Mouse (Mus musculus) liver, embryonic 16.5 days (tissue): ENCODE data around the gene Cox19. TPM values are rescaled to one million over a fixed set of nuclear protein-coding genes. Genes with fewer than 3 reads are reported as not detected.

Source experiments
- ATAC-seq: fragments of 200-750 bp; cut with Nextera tagmentation; 2 replicates; pipeline ENCODE4 v1.8.0; 2017; ENCODE audit warnings: low read depth, mild to moderate bottlenecking, moderate number of reproducible peaks, moderate library complexity
- H3K27ac ChIP-seq: fragments of 300-500 bp; sonication (generic); 2 replicates; pipeline ENCODE4 v1.5.1; 2014; ENCODE audit warnings: mild to moderate bottlenecking, low read length
- H3K27me3 ChIP-seq: fragments of 300-500 bp; sonication (generic); 2 replicates; pipeline ENCODE4 v1.6.1; 2014; ENCODE audit warnings: low read depth, low read length, mixed read lengths; ENCODE audit not compliant: control insufficient read depth, insufficient read depth
- H3K36me3 ChIP-seq: fragments of 300-500 bp; sonication (generic); 2 replicates; pipeline ENCODE4 v1.6.1; 2014; ENCODE audit warnings: mild to moderate bottlenecking; ENCODE audit not compliant: control insufficient read depth, insufficient read depth
- H3K4me1 ChIP-seq: fragments of 300-500 bp; sonication (generic); 2 replicates; pipeline ENCODE4 v1.6.1; 2014; ENCODE audit warnings: low read depth, low read length, mixed read lengths; ENCODE audit not compliant: control insufficient read depth
- H3K4me2 ChIP-seq: fragments of 300-500 bp; sonication (generic); 2 replicates; pipeline ENCODE4 v1.6.1; 2014; ENCODE audit warnings: low read depth, low read length, mixed read lengths
- H3K4me3 ChIP-seq: fragments of 300-500 bp; sonication (generic); 2 replicates; pipeline ENCODE4 v1.5.1; 2014; ENCODE audit warnings: low read depth, mild to moderate bottlenecking, low read length
- H3K9ac ChIP-seq: fragments of 300-500 bp; sonication (generic); 2 replicates; pipeline ENCODE4 v1.6.1; 2014; ENCODE audit warnings: low read depth, low read length
- H3K9me3 ChIP-seq: fragments of 300-500 bp; sonication (generic); replicated peaks from 2 replicates; pipeline ENCODE4 v1.6.1; 2016; ENCODE audit warnings: low read length; ENCODE audit not compliant: control insufficient read depth
- WGBS: fragments of 180-500 bp; shearing (Covaris S2); extraction: QIAGEN DNeasy Blood & Tissue Kit; methylation state at CpG from one replicate; pipeline ENCODE4 v1.1.7; 2014; ENCODE audit not compliant: insufficient replicate concordance; 5-methylcytosine and 5-hydroxymethylcytosine counted together
- polyA plus RNA-seq: library from polyadenylated mRNA; unstranded; fragments of >200 nt; fragmentation: Nextera tagmentation; extraction: Ambion mirVana; gene quantifications from 2 replicates; pipeline ENCODE4 v1.2.1, GENCODE M21; 2015

Gene Cox19
- polyA plus RNA-seq, 1 experiment from 2014 or later: 42.2 TPM

GRCm38 (mm10) chr5:139368638-139369320 lies 17.6 kb upstream of the Cox19 start:
- H3K4me2 ChIP-seq: no peak overlapping the region
- no peak overlapping the region for H3K4me3 ChIP-seq
- 70% methylated on average over 11 of the region's 11 CpGs for WGBS
- no peaks in the 10 kb centered on the region for H3K27me3 ChIP-seq
- no peak for ATAC-seq
- H3K9ac ChIP-seq: no peak overlapping the region
- H3K4me1 ChIP-seq: peaks cover 79% of the 10 kb centered on the region
- H3K9me3 ChIP-seq: no peaks in the 10 kb centered on the region
- peak overlapping the region; percentile 62 for H3K27ac ChIP-seq
- H3K36me3 ChIP-seq: no peaks in the 10 kb centered on the region

DNA sequence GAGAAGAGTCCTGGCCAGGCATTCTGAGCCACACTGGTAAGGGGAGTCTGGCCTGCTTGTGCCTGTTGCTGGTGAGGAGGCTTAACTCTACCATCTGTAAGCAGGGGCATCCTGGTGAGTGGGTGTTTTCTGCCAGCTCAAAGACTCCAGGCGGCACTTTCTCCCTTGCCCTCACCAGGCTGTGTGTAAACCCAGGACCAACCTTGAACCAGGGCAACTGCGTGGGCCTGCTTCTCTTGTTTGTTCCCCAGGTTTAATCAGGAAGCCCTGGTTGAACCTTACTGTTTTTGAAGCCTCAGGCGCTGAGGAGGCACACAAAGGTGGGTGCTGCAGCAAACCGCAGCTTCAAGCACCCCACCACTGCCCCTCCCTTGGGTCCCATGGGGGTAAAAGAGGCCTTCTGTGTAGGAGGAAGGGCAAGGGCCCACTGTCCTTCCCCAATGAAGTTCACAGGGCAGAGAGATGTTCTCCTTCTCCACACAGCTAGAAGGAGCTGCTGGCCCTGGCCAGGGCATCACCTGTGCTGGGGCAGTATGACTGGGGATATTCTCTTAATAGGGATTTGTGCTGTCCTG lies 16.8 kb upstream of the Cox19 start:
- Histone ChIP-seq H3K27me3 (no peaks in the 10 kb centered on the region), H3K4me2 (no peak overlapping the region), H3K27ac (peak overlapping the region; percentile 62), H3K9me3 (no peaks in the 10 kb centered on the region), H3K36me3 (no peaks in the 10 kb centered on the region), H3K4me3 (no peak overlapping the region), H3K4me1 (peaks cover 72% of the 10 kb centered on the region), H3K9ac (peak overlapping the region; percentile 36; the same call in 1 of the 2 replicates)
- WGBS: 60% methylated on average over 4 of the region's 4 CpGs
- ATAC-seq: no peak

- ATAC-seq: no peak
Measured at GRCm38 (mm10) chr5:139366484-139366883, 15.3 kb upstream of the Cox19 start.

DNA sequence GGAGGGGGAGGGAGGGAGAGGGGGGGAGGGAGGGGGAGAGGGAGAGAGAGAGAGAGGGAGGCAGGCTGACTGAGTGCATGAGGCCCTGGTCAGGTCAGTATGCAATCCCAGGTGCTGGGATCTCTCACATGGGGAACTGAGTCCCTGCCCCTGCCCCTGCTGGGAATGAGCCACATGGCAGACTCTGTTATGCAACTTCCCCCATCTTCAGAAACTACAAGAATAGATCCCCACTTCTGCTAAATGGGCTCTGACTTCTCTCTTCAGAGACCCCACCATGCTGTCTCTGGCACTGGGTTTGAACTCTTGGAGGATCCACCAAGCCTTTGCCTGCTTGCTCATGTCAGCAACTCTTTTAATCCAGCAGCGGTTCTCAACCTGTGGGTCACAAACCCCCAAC lies 14.6 kb upstream of the Cox19 start:
- no peak overlapping the region for H3K9ac ChIP-seq
- peaks cover 54% of the 10 kb centered on the region for H3K4me1 ChIP-seq
- H3K27ac ChIP-seq: peak overlapping the region; percentile 46; the same call in 1 of the 2 replicates
- H3K4me3 ChIP-seq: no peak overlapping the region
- H3K9me3 ChIP-seq: no peaks in the 10 kb centered on the region
- H3K27me3 ChIP-seq: no peaks in the 10 kb centered on the region
- no peak overlapping the region for H3K4me2 ChIP-seq
- WGBS: 36% methylated on average over 1 of the region's 1 CpGs
- no peaks in the 10 kb centered on the region for H3K36me3 ChIP-seq
- no peak for ATAC-seq

More at GRCm38 (mm10) chr5:139366484-139366883, 15.3 kb upstream of the Cox19 start:
- Histone ChIP-seq H3K9ac (no peak overlapping the region), H3K36me3 (no peaks in the 10 kb centered on the region), H3K4me2 (no peak overlapping the region), H3K27me3 (no peaks in the 10 kb centered on the region), H3K4me3 (no peak overlapping the region), H3K4me1 (peaks cover 61% of the 10 kb centered on the region), H3K9me3 (no peaks in the 10 kb centered on the region), H3K27ac (peak overlapping the region; percentile 46; the same call in 1 of the 2 replicates)
- 62% methylated on average over 11 of the region's 11 CpGs for WGBS

DNA sequence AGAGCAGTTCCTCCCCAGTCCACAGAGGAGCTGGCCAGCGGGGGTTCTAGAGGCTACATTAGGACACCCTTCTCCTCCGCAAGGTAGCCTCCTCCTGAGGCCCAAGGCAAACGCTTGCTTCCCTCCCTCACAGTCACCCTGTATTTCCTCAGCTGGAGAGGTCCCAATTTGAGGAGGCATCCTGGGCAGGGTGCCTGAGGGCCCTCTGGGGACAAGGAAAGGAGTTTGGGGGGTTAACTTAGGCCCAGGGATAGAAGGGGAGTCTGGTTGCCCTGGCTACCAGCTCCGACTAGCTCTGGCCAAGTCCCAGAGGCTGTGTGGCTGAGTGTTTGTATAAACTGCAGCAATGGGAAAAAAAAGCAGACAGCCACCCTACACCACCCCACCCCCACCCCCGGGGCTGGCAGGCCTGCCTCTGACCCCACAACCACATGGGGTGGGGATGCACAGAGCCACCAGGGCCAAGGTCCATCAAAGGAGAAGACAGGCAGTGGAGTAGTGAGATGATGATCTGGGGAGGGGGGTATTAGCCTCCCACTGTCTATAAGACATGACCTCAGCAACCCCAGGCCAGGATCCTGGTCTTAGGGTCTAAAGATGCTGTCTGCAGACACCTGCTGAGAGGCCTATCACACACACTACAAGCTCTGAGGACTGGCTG lies 13.8 kb upstream of the Cox19 start:
- Histone ChIP-seq H3K4me3 (no peak overlapping the region), H3K36me3 (no peaks in the 10 kb centered on the region), H3K27ac (peak overlapping the region; percentile 54), H3K9ac (peak overlapping the region; percentile 6; the same call in 1 of the 2 replicates), H3K4me1 (peaks cover 46% of the 10 kb centered on the region), H3K4me2 (peak overlapping the region; percentile 7; the same call in 1 of the 2 replicates), H3K27me3 (no peaks in the 10 kb centered on the region), H3K9me3 (no peaks in the 10 kb centered on the region)
- no peak for ATAC-seq
- 46% methylated on average over 5 of the region's 5 CpGs for WGBS

GRCm38 (mm10) chr5:139364260-139364910 lies 13.2 kb upstream of the Cox19 start:
- Histone ChIP-seq H3K27me3 (no peaks in the 10 kb centered on the region), H3K9ac (peak overlapping the region; percentile 6; the same call in 1 of the 2 replicates), H3K4me1 (peaks cover 40% of the 10 kb centered on the region), H3K27ac (peak overlapping the region; percentile 54), H3K4me3 (no peak overlapping the region), H3K9me3 (no peaks in the 10 kb centered on the region), H3K36me3 (no peaks in the 10 kb centered on the region), H3K4me2 (peak overlapping the region; percentile 7; the same call in 1 of the 2 replicates)
- WGBS: 17% methylated on average over 12 of the region's 12 CpGs
- peak; percentile 57 for ATAC-seq

GRCm38 (mm10) chr5:139363858-139364257 lies 12.6 kb upstream of the Cox19 start:
- H3K9me3 ChIP-seq: no peaks in the 10 kb centered on the region
- H3K4me1 ChIP-seq: peaks cover 40% of the 10 kb centered on the region
- no peaks in the 10 kb centered on the region for H3K36me3 ChIP-seq
- no peak overlapping the region for H3K4me2 ChIP-seq
- no peak overlapping the region for H3K27ac ChIP-seq
- no peak overlapping the region for H3K9ac ChIP-seq
- no peak overlapping the region for H3K4me3 ChIP-seq
- no peaks in the 10 kb centered on the region for H3K27me3 ChIP-seq
- 57% methylated on average over 7 of the region's 7 CpGs for WGBS
- no peak for ATAC-seq

DNA sequence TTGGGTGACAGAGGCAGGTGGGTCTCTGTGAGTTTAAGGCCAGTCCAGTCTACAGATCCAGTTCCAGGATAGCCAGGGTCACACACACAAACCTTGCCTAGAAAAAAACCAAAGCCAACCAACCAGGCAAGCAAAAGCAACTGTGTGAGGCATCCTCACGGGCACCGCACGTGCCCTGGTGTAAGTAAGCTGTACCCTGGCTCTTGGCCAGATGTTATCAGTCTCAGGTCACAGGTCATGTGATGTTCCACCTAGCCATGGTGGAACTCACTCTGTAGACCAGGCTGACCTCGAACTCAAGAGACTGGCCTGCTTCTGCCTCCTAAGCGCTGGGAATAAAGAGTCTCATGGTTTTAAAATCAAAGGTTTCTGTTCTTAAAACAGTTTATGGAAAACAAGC lies 8.0 kb upstream of the Cox19 start:
- no peak overlapping the region for H3K4me3 ChIP-seq
- peaks cover 1% of the 10 kb centered on the region for H3K4me1 ChIP-seq
- H3K9me3 ChIP-seq: no peaks in the 10 kb centered on the region
- ATAC-seq: no peak
- no peaks in the 10 kb centered on the region for H3K36me3 ChIP-seq
- H3K27me3 ChIP-seq: no peaks in the 10 kb centered on the region
- H3K27ac ChIP-seq: no peak overlapping the region
- no peak overlapping the region for H3K9ac ChIP-seq
- 79% methylated on average over 5 of the region's 5 CpGs for WGBS
- H3K4me2 ChIP-seq: no peak overlapping the region
